ENCODE assay signal across 11 mouse cellular contexts in genomic region chr3:131085978-131086377, GRCm38 (mm10).
"Had no signal": no experiment of that assay in that cellular context is flagged by ENCODE, and none has a peak within 500 bp of the region (broad histone marks: within the 10 kb centered on the region; RNA-seq: fewer than 3 reads in every experiment).

No protein-coding gene starts in this region.

- ATAC-seq: liver, postnatal 0 days had no signal

- H3K27ac ChIP-seq: limb, embryonic 12.5 days; liver, embryonic 13.5 days; lung, embryonic 15.5 days; macrophage; midbrain, embryonic 12.5 days; neural tube, embryonic 13.5 days had no signal

- H3K36me3 ChIP-seq: limb, embryonic 12.5 days; liver, embryonic 13.5 days; lung, embryonic 15.5 days; midbrain, embryonic 12.5 days; neural tube, embryonic 13.5 days had no signal

- H3K9me3 ChIP-seq: limb, embryonic 12.5 days; liver, embryonic 13.5 days; lung, embryonic 15.5 days; midbrain, embryonic 12.5 days; neural tube, embryonic 13.5 days had no signal

- H3K9ac ChIP-seq: limb, embryonic 12.5 days; liver, embryonic 13.5 days; liver, postnatal 0 days; midbrain, embryonic 12.5 days had no signal

- H3K4me1 ChIP-seq: liver, embryonic 13.5 days; lung, embryonic 15.5 days had no signal

- DNase-seq: kidney, adult 18-20 months; liver; liver, embryonic 13.5 days; liver, postnatal 0 days; lung, postnatal 14 days; thymus, postnatal 36 days had no signal
